Mouse (Mus musculus): ENCODE measurements at regions not wholly inside any gene's neighbourhood (a gene's known extent, or its start where the extent isn't known, plus 50 kb on each side); places are given as distances from the start of the nearest gene placed in this dataset.

DNA sequence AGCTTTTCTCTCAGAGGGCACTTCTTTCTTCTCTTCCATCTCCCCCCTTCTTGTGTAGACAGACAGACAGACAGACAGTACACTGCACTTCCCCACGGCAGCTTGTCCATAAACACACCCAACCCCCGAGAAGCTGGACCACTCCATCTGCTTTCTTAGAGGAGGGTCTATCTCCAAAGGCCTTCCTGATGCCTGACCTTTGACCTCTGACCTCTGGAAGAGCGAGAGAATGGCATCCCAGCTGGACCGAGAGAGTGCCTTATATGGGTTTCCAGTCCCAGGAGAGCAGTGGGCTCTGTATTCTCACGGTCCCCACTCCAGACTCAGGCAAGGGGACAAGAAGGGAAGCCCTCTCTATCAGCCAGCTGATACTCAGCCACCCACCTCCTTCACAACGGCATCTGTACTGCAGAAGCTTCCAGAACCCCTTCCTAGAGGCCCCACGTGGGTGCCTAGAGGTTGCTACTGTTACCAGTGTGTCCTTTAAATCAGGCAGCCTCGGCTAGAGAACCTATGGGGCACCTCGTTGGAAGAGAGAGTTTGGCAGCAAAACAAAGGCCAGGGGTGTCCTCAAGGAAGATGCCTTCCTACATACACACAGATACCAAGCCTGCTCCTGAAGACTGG is 54.1 kb upstream of the Foxp4 start:
- TF ChIP-seq CTCF (IDR thresholded peaks at IDR 0.05; ENCODE audit: borderline replicate concordance, insufficient read depth, low read depth, low read length) (no peak), POLR2A (IDR thresholded peaks at IDR 0.05; ENCODE audit: borderline replicate concordance, insufficient read depth, low read length) (no peak)
